Mouse (Mus musculus): ENCODE results near the gene Pip5k1c. TPM values are rescaled to one million over a fixed set of nuclear protein-coding genes. Genes with fewer than 3 reads are reported as not detected.

Gene Pip5k1c
- polyA plus RNA-seq, 1 experiment from 2014 or later = 31.2 TPM

DNA sequence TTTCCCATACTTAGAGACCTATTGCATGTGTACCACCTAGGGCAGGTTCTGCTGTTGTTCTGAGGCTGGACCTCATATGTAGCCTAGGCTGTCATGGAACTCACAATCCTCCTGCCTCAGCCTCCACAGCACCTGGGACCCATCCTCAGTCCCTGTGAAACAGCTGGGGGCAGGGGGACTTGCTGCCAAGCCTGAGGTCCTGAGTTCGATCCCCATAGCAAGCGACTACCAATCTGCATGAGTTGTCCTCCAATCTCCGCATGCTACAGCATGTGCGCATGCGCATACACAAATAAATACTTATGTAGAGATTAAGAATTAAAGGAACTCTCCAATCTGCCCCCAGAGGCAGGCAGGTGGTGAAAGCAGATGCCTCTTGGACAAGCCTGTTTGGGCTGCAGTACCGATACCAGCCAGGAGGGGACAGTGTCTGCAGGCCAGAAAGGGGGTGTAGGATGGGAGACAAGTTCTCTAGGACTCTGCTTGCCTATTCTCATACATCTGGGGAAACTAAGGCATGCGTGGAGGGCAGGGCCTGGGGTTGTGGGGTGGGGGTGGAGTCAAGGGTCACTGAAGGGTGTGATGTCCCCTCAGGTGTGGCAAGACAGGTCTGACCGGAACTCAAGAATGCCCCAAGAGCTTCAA is 5.1 kb upstream of the Pip5k1c start:
- Histone ChIP-seq H3K27ac (ENCODE audit: low read length) (peak overlapping the region; percentile 57), H3K36me3 (ENCODE audit: insufficient read depth, low read length) (no peaks in the 10 kb centered on the region), H3K9me3 (ENCODE audit: low read length) (no peaks in the 10 kb centered on the region), H3K4me2 (replicated peaks; ENCODE audit: low read depth, low read length) (no peak overlapping the region), H3K4me3 (ENCODE audit: low read depth, low read length) (no peak overlapping the region), H3K4me1 (ENCODE audit: insufficient read depth, low read depth, low read length) (0 out of 2 replicates have a peak, but pooled peaks cover 21% of the 10 kb centered on the region), H3K9ac (replicated peaks; ENCODE audit: low read depth) (no peak overlapping the region), H3K27me3 (replicated peaks; ENCODE audit: insufficient read depth, low read length) (peaks cover 16% of the 10 kb centered on the region; the same call in 1 of the 2 replicates)
- peak; percentile 97 for TF ChIP-seq CTCF (IDR thresholded peaks at IDR 0.05)
- no peak for TF ChIP-seq EP300 (IDR thresholded peaks at IDR 0.05)
- ATAC-seq (no peak), DNase-seq (ENCODE audit: low spot score) (peak; percentile 68)
- WGBS = 57% methylated on average over 8 of the region's 8 CpGs

- Histone ChIP-seq H3K4me2 (replicated peaks; ENCODE audit: low read depth, low read length) (peak overlapping the region; percentile 25; the same call in 1 of the 2 replicates), H3K27me3 (replicated peaks; ENCODE audit: insufficient read depth, low read length) (peaks cover 16% of the 10 kb centered on the region; the same call in 1 of the 2 replicates), H3K4me1 (ENCODE audit: insufficient read depth, low read depth, low read length) (peaks cover 21% of the 10 kb centered on the region; the same call in 1 of the 2 replicates), H3K27ac (ENCODE audit: low read length) (peak overlapping the region; percentile 57; the same call in 1 of the 2 replicates), H3K9me3 (ENCODE audit: low read length) (no peaks in the 10 kb centered on the region), H3K9ac (replicated peaks; ENCODE audit: low read depth) (0 out of 2 replicates have a peak overlapping the region, but pooled peaks have one; percentile 2), H3K4me3 (ENCODE audit: low read depth, low read length) (no peak overlapping the region), H3K36me3 (ENCODE audit: insufficient read depth, low read length) (no peaks in the 10 kb centered on the region)
- TF ChIP-seq CTCF (IDR thresholded peaks at IDR 0.05) (peak; percentile 76), EP300 (IDR thresholded peaks at IDR 0.05) (no peak)
- ATAC-seq (no peak), DNase-seq (ENCODE audit: low spot score) (no peak)
- 31% methylated on average over 6 of the region's 6 CpGs for WGBS
Observed at GRCm38 (mm10) chr10:81288601-81289000, 4.2 kb upstream of the Pip5k1c start.

DNA sequence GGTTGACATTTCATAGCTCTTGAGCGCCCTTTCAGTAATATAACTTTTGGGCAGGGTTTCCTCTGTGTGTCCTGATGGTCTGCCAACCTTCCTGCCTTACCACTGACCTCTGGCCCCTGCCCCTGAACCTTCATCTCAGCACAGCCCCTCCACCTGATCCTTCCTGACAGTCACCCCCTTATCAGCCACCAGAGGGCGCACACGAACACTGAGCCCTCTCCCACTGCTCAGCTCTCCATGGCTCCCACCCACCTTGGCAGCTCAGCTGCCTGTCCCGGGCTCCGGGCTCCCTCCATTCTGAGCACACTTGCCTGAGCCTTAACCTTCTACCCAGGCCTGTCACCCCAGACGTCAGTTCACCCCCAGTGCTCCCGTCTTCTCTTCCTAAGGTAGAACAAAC is 3.5 kb upstream of the Pip5k1c start:
- Histone ChIP-seq H3K4me3 (ENCODE audit: low read depth, low read length) (no peak overlapping the region), H3K27ac (ENCODE audit: low read length) (peak overlapping the region; percentile 45), H3K9me3 (ENCODE audit: low read length) (no peaks in the 10 kb centered on the region), H3K36me3 (ENCODE audit: insufficient read depth, low read length) (no peaks in the 10 kb centered on the region), H3K4me2 (replicated peaks; ENCODE audit: low read depth, low read length) (peak overlapping the region; percentile 54), H3K27me3 (replicated peaks; ENCODE audit: insufficient read depth, low read length) (peaks cover 13% of the 10 kb centered on the region; the same call in 1 of the 2 replicates), H3K9ac (replicated peaks; ENCODE audit: low read depth) (no peak overlapping the region), H3K4me1 (ENCODE audit: insufficient read depth, low read depth, low read length) (peaks cover 28% of the 10 kb centered on the region; the same call in 1 of the 2 replicates)
- peak; percentile 87 for DNase-seq (ENCODE audit: low spot score)
- 4% methylated on average over 7 of the region's 7 CpGs for WGBS
- TF ChIP-seq CTCF (IDR thresholded peaks at IDR 0.05) (peak; percentile 95), EP300 (IDR thresholded peaks at IDR 0.05) (no peak)
- ATAC-seq = no peak

GRCm38 (mm10) chr10:81289811-81290210 is 3.0 kb upstream of the Pip5k1c start:
- 44% methylated on average over 14 of the region's 14 CpGs for WGBS
- H3K9me3 ChIP-seq (ENCODE audit: low read length) = no peaks in the 10 kb centered on the region
- no peak for ATAC-seq
- no peak for TF ChIP-seq CTCF (IDR thresholded peaks at IDR 0.05)
- no peak for TF ChIP-seq EP300 (IDR thresholded peaks at IDR 0.05)
- peak; percentile 64 for DNase-seq (ENCODE audit: low spot score)
- peak overlapping the region; percentile 45 for H3K27ac ChIP-seq (ENCODE audit: low read length)
- H3K4me2 ChIP-seq (replicated peaks; ENCODE audit: low read depth, low read length) = peak overlapping the region; percentile 54
- H3K4me3 ChIP-seq (ENCODE audit: low read depth, low read length) = 0 out of 2 replicates have a peak overlapping the region, but pooled peaks have one; percentile 4
- H3K4me1 ChIP-seq (ENCODE audit: insufficient read depth, low read depth, low read length) = peaks cover 33% of the 10 kb centered on the region; the same call in 1 of the 2 replicates
- H3K9ac ChIP-seq (replicated peaks; ENCODE audit: low read depth) = no peak overlapping the region
- H3K36me3 ChIP-seq (ENCODE audit: insufficient read depth, low read length) = no peaks in the 10 kb centered on the region
- H3K27me3 ChIP-seq (replicated peaks; ENCODE audit: insufficient read depth, low read length) = peaks cover 8% of the 10 kb centered on the region; the same call in 1 of the 2 replicates

- DNase-seq (ENCODE audit: low spot score) = peak; percentile 74
- TF ChIP-seq EP300 (IDR thresholded peaks at IDR 0.05) (no peak), CTCF (IDR thresholded peaks at IDR 0.05) (no peak)
- Histone ChIP-seq H3K27ac (ENCODE audit: low read length) (peak overlapping the region; percentile 69), H3K4me3 (ENCODE audit: low read depth, low read length) (peak overlapping the region; percentile 25), H3K4me2 (replicated peaks; ENCODE audit: low read depth, low read length) (peak overlapping the region; percentile 54), H3K9ac (replicated peaks; ENCODE audit: low read depth) (0 out of 2 replicates have a peak overlapping the region, but pooled peaks have one; percentile 29), H3K27me3 (replicated peaks; ENCODE audit: insufficient read depth, low read length) (no peaks in the 10 kb centered on the region), H3K36me3 (ENCODE audit: insufficient read depth, low read length) (no peaks in the 10 kb centered on the region), H3K4me1 (ENCODE audit: insufficient read depth, low read depth, low read length) (peaks cover 29% of the 10 kb centered on the region; the same call in 1 of the 2 replicates), H3K9me3 (ENCODE audit: low read length) (no peaks in the 10 kb centered on the region)
- 13% methylated on average over 24 of the region's 24 CpGs for WGBS
- no peak for ATAC-seq
Observed at GRCm38 (mm10) chr10:81290698-81291460, 1.9 kb upstream of the Pip5k1c start.
